Mouse (Mus musculus) forebrain, embryonic 13.5 days (tissue): Measurements from ENCODE around the gene Lrig1. TPM values are rescaled to one million over a fixed set of nuclear protein-coding genes. Genes with fewer than 3 reads are reported as not detected.
A peak's percentile ranks its signal among the peaks of the same experiment; 100 is the strongest.

ENCODE experiments used
- ATAC-seq: fragments of 200-750 bp; cut with Nextera tagmentation; 2 replicates; pipeline ENCODE4 v1.8.0; 2017
- H3K27ac ChIP-seq: fragments of 300-500 bp; sonication (generic); 2 replicates; pipeline ENCODE4 v1.5.1; 2015; ENCODE audit warnings: inconsistent platforms, mild to moderate bottlenecking, moderate library complexity
- H3K27me3 ChIP-seq: fragments of 300-500 bp; sonication (generic); 2 replicates; pipeline ENCODE4 v1.6.1; 2015; ENCODE audit warnings: mild to moderate bottlenecking, inconsistent platforms
- H3K36me3 ChIP-seq: fragments of 300-500 bp; sonication (generic); 2 replicates; pipeline ENCODE4 v1.6.1; 2015; ENCODE audit warnings: mild to moderate bottlenecking, inconsistent platforms; ENCODE audit not compliant: poor library complexity, severe bottlenecking
- H3K4me1 ChIP-seq: fragments of 300-500 bp; sonication (generic); 2 replicates; pipeline ENCODE4 v1.6.1; 2015; ENCODE audit warnings: inconsistent platforms
- H3K4me2 ChIP-seq: fragments of 300-500 bp; sonication (generic); 2 replicates; pipeline ENCODE4 v1.6.1; 2015; ENCODE audit warnings: inconsistent platforms, mild to moderate bottlenecking, moderate library complexity
- H3K4me3 ChIP-seq: fragments of 300-500 bp; sonication (generic); 2 replicates; pipeline ENCODE4 v1.5.1; 2015; ENCODE audit warnings: mild to moderate bottlenecking, inconsistent platforms
- H3K9ac ChIP-seq: fragments of 300-500 bp; sonication (generic); 2 replicates; pipeline ENCODE4 v1.6.1; 2015; ENCODE audit warnings: mild to moderate bottlenecking, inconsistent platforms
- H3K9me3 ChIP-seq: fragments of 300-500 bp; sonication (generic); replicated peaks from 2 replicates; pipeline ENCODE4 v1.6.1; 2016; ENCODE audit warnings: inconsistent platforms
- WGBS: fragments of 180-500 bp; shearing (Covaris S2); methylation state at CpG from one replicate; pipeline ENCODE4 v1.1.7; 2015; 5-methylcytosine and 5-hydroxymethylcytosine counted together
- polyA plus RNA-seq: library from polyadenylated mRNA; unstranded; fragments of >200 nt; fragmentation: Nextera tagmentation; extraction: Ambion mirVana; gene quantifications from 2 replicates; pipeline ENCODE4 v1.2.1, GENCODE M21; 2015

The Lrig1 gene
- polyA plus RNA-seq, 1 experiment from 2014 or later: 6.4 TPM

GRCm38 (mm10) chr6:94696182-94697080 is 3.5 kb downstream of the Lrig1 start:
- peaks cover 84% of the 10 kb centered on the region for H3K4me1 ChIP-seq
- H3K36me3 ChIP-seq: no peaks in the 10 kb centered on the region
- H3K9me3 ChIP-seq: no peaks in the 10 kb centered on the region
- H3K4me3 ChIP-seq: peak overlapping the region; percentile 97; the same call in 1 of the 2 replicates
- 0 out of 2 replicates have a peak overlapping the region, but pooled peaks have one; percentile 27 for H3K9ac ChIP-seq
- 34% methylated on average over 10 of the region's 10 CpGs for WGBS
- H3K27me3 ChIP-seq: no peaks in the 10 kb centered on the region
- H3K27ac ChIP-seq: no peak overlapping the region
- no peak for ATAC-seq
- H3K4me2 ChIP-seq: peak overlapping the region; percentile 96

GRCm38 (mm10) chr6:94695121-94695930 is 4.6 kb downstream of the Lrig1 start:
- 0 out of 2 replicates have a peak overlapping the region, but pooled peaks have one; percentile 5 for H3K4me2 ChIP-seq
- no peak overlapping the region for H3K9ac ChIP-seq
- WGBS: 52% methylated on average over 9 of the region's 9 CpGs
- H3K4me3 ChIP-seq: no peak overlapping the region
- H3K27ac ChIP-seq: no peak overlapping the region
- no peaks in the 10 kb centered on the region for H3K9me3 ChIP-seq
- no peak for ATAC-seq
- H3K36me3 ChIP-seq: no peaks in the 10 kb centered on the region
- H3K27me3 ChIP-seq: no peaks in the 10 kb centered on the region
- peaks cover 86% of the 10 kb centered on the region for H3K4me1 ChIP-seq

GRCm38 (mm10) chr6:94694481-94694880 is 5.5 kb downstream of the Lrig1 start:
- ATAC-seq: no peak
- H3K4me2 ChIP-seq: no peak overlapping the region
- peaks cover 92% of the 10 kb centered on the region for H3K4me1 ChIP-seq
- H3K9me3 ChIP-seq: no peaks in the 10 kb centered on the region
- no peak overlapping the region for H3K27ac ChIP-seq
- no peaks in the 10 kb centered on the region for H3K36me3 ChIP-seq
- H3K9ac ChIP-seq: no peak overlapping the region
- 0% methylated on average over 1 of the region's 1 CpGs for WGBS
- H3K27me3 ChIP-seq: no peaks in the 10 kb centered on the region
- H3K4me3 ChIP-seq: no peak overlapping the region

- H3K27me3 ChIP-seq: no peaks in the 10 kb centered on the region
- peaks cover 91% of the 10 kb centered on the region for H3K4me1 ChIP-seq
- no peak overlapping the region for H3K9ac ChIP-seq
- no peaks in the 10 kb centered on the region for H3K36me3 ChIP-seq
- no peak overlapping the region for H3K27ac ChIP-seq
- H3K9me3 ChIP-seq: no peaks in the 10 kb centered on the region
- H3K4me3 ChIP-seq: no peak overlapping the region
- WGBS: 73% methylated on average over 9 of the region's 9 CpGs
- no peak for ATAC-seq
- H3K4me2 ChIP-seq: no peak overlapping the region
These were observed 6.9 kb downstream of the Lrig1 start for GRCm38 (mm10) chr6:94693091-94693490.

- Histone ChIP-seq H3K4me3 (no peak overlapping the region), H3K36me3 (no peaks in the 10 kb centered on the region), H3K9me3 (no peaks in the 10 kb centered on the region), H3K4me1 (peaks cover 82% of the 10 kb centered on the region), H3K9ac (no peak overlapping the region), H3K27me3 (no peaks in the 10 kb centered on the region), H3K27ac (no peak overlapping the region), H3K4me2 (no peak overlapping the region)
- WGBS: 52% methylated on average over 2 of the region's 2 CpGs
- ATAC-seq: no peak
These were observed 8.0 kb downstream of the Lrig1 start for GRCm38 (mm10) chr6:94692003-94692402.

GRCm38 (mm10) chr6:94690247-94690646 is 9.7 kb downstream of the Lrig1 start:
- Histone ChIP-seq H3K27me3 (no peaks in the 10 kb centered on the region), H3K4me2 (no peak overlapping the region), H3K9me3 (no peaks in the 10 kb centered on the region), H3K9ac (no peak overlapping the region), H3K36me3 (no peaks in the 10 kb centered on the region), H3K4me1 (peaks cover 79% of the 10 kb centered on the region), H3K4me3 (no peak overlapping the region), H3K27ac (no peak overlapping the region)
- ATAC-seq: no peak
- 84% methylated on average over 7 of the region's 7 CpGs for WGBS

GRCm38 (mm10) chr6:94688722-94689121 is 11.2 kb downstream of the Lrig1 start:
- Histone ChIP-seq H3K4me3 (no peak overlapping the region), H3K4me2 (no peak overlapping the region), H3K36me3 (no peaks in the 10 kb centered on the region), H3K4me1 (peaks cover 81% of the 10 kb centered on the region), H3K9ac (no peak overlapping the region), H3K27me3 (no peaks in the 10 kb centered on the region), H3K9me3 (no peaks in the 10 kb centered on the region), H3K27ac (no peak overlapping the region)
- ATAC-seq: no peak
- 68% methylated on average over 4 of the region's 4 CpGs for WGBS

- no peak for ATAC-seq
- Histone ChIP-seq H3K4me1 (peaks cover 75% of the 10 kb centered on the region), H3K27me3 (no peaks in the 10 kb centered on the region), H3K4me3 (no peak overlapping the region), H3K36me3 (no peaks in the 10 kb centered on the region), H3K27ac (no peak overlapping the region), H3K9me3 (no peaks in the 10 kb centered on the region), H3K4me2 (no peak overlapping the region), H3K9ac (no peak overlapping the region)
- 70% methylated on average over 6 of the region's 6 CpGs for WGBS
These were observed 13.9 kb downstream of the Lrig1 start for GRCm38 (mm10) chr6:94686048-94686447.

GRCm38 (mm10) chr6:94685611-94686010 is 14.3 kb downstream of the Lrig1 start:
- WGBS: 70% methylated on average over 6 of the region's 6 CpGs
- Histone ChIP-seq H3K9me3 (no peaks in the 10 kb centered on the region), H3K9ac (no peak overlapping the region), H3K36me3 (no peaks in the 10 kb centered on the region), H3K4me3 (no peak overlapping the region), H3K27me3 (no peaks in the 10 kb centered on the region), H3K4me1 (peaks cover 76% of the 10 kb centered on the region), H3K27ac (no peak overlapping the region), H3K4me2 (no peak overlapping the region)
- ATAC-seq: peak; percentile 54; the same call in 1 of the 2 replicates

- WGBS: 54% methylated on average over 13 of the region's 13 CpGs
- Histone ChIP-seq H3K27me3 (no peaks in the 10 kb centered on the region), H3K4me3 (no peak overlapping the region), H3K4me1 (peaks cover 73% of the 10 kb centered on the region), H3K9me3 (no peaks in the 10 kb centered on the region), H3K36me3 (no peaks in the 10 kb centered on the region), H3K9ac (no peak overlapping the region), H3K4me2 (no peak overlapping the region), H3K27ac (no peak overlapping the region)
- no peak for ATAC-seq
These were observed 15.0 kb downstream of the Lrig1 start for GRCm38 (mm10) chr6:94684844-94685557.

- H3K27me3 ChIP-seq: no peaks in the 10 kb centered on the region
- WGBS: 82% methylated on average over 3 of the region's 3 CpGs
- H3K4me2 ChIP-seq: no peak overlapping the region
- no peak for ATAC-seq
- H3K9me3 ChIP-seq: no peaks in the 10 kb centered on the region
- no peak overlapping the region for H3K4me3 ChIP-seq
- H3K4me1 ChIP-seq: peaks cover 69% of the 10 kb centered on the region
- H3K36me3 ChIP-seq: no peaks in the 10 kb centered on the region
- H3K9ac ChIP-seq: no peak overlapping the region
- H3K27ac ChIP-seq: no peak overlapping the region
These were observed 16.3 kb downstream of the Lrig1 start for GRCm38 (mm10) chr6:94683701-94684100.
